Mouse (Mus musculus) limb, embryonic 14.5 days (tissue): ENCODE results near the gene Abcc9. TPM values are rescaled to one million over a fixed set of nuclear protein-coding genes. Genes with fewer than 3 reads are reported as not detected.

Experiments used
- ATAC-seq: fragments of 200-750 bp; cut with Nextera tagmentation; 2 replicates; pipeline ENCODE4 v1.8.0; 2017; ENCODE audit warnings: low read depth, moderate number of reproducible peaks, moderate TSS enrichment; ENCODE audit not compliant: low FRiP score
- DNase-seq: peaks from one replicate; pipeline ENCODE4 v3.0.0-alpha.2; 2015; ENCODE audit warnings: low spot score
- H3K27ac ChIP-seq: fragments of 300-500 bp; sonication (generic); replicated peaks from 2 replicates; pipeline ENCODE4 v1.5.1; 2014; ENCODE audit warnings: low read depth, mild to moderate bottlenecking, low read length, moderate library complexity, mixed read lengths
- H3K27me3 ChIP-seq: fragments of 300-500 bp; sonication (generic); 2 replicates; pipeline ENCODE4 v1.6.1; 2014; ENCODE audit warnings: low read length, mixed read lengths; ENCODE audit not compliant: control insufficient read depth, insufficient read depth
- H3K36me3 ChIP-seq: fragments of 300-500 bp; sonication (generic); 2 replicates; pipeline ENCODE4 v1.6.1; 2014; ENCODE audit warnings: mild to moderate bottlenecking, low read length, moderate library complexity, mixed read lengths; ENCODE audit not compliant: control insufficient read depth, insufficient read depth
- H3K4me1 ChIP-seq: fragments of 300-500 bp; sonication (generic); 2 replicates; pipeline ENCODE4 v1.6.1; 2014; ENCODE audit warnings: antibody characterized with exemption, low read length, mixed read lengths; ENCODE audit not compliant: control insufficient read depth, insufficient read depth
- H3K4me2 ChIP-seq: fragments of 300-500 bp; sonication (generic); replicated peaks from 2 replicates; pipeline ENCODE4 v1.6.1; 2014; ENCODE audit warnings: low read depth, mild to moderate bottlenecking, low read length, moderate library complexity; ENCODE audit not compliant: severe bottlenecking
- H3K4me3 ChIP-seq: fragments of 300-500 bp; sonication (generic); replicated peaks from 2 replicates; pipeline ENCODE4 v1.5.1; 2014; ENCODE audit warnings: low read length
- H3K9ac ChIP-seq: fragments of 300-500 bp; sonication (generic); 2 replicates; pipeline ENCODE4 v1.6.1; 2014; ENCODE audit warnings: mild to moderate bottlenecking, low read depth, low read length, moderate library complexity; ENCODE audit not compliant: severe bottlenecking
- H3K9me3 ChIP-seq: fragments of 300-500 bp; sonication (generic); 2 replicates; pipeline ENCODE4 v1.6.1; 2016; ENCODE audit warnings: low read length; ENCODE audit not compliant: control insufficient read depth
- POLR2A ChIP-seq: fragments of 200-500 bp; IDR thresholded peaks from 2 replicates; pipeline ENCODE4 v1.8.0; 2012; ENCODE audit warnings: inconsistent platforms, mild to moderate bottlenecking, moderate library complexity, borderline replicate concordance; ENCODE audit not compliant: insufficient read depth, insufficient read length; ENCODE audit errors: extremely low read depth
- WGBS: fragments of 180-500 bp; shearing (Covaris S2); extraction: QIAGEN DNeasy Blood & Tissue Kit; methylation state at CpG from one replicate; pipeline ENCODE4 v1.1.7; 2014; 5-methylcytosine and 5-hydroxymethylcytosine counted together
- polyA plus RNA-seq, 2 experiments: library from polyadenylated mRNA; depleted of rRNA in 1 of 2; stranded (reverse) in 1 of 2; unstranded in 1 of 2; fragments of >200 nt; fragmentation: Nextera tagmentation in 1 of 2; extraction: Ambion mirVana in 1 of 2; gene quantifications; 2 replicates each; pipeline versions ENCODE4 v1.2.1 to v1.2.3; 2012 to 2014

Gene Abcc9
- polyA plus RNA-seq, 2 experiments = 4.0 to 7.3 TPM

- Histone ChIP-seq H3K27ac (no peak overlapping the region), H3K9ac (no peak overlapping the region), H3K4me1 (no peaks in the 10 kb centered on the region), H3K36me3 (no peaks in the 10 kb centered on the region), H3K4me2 (no peak overlapping the region), H3K9me3 (no peaks in the 10 kb centered on the region), H3K4me3 (no peak overlapping the region), H3K27me3 (no peaks in the 10 kb centered on the region)
- no peak for DNase-seq
- ATAC-seq = no peak
- 75% methylated on average over 4 of the region's 4 CpGs for WGBS
- TF ChIP-seq POLR2A = no peak
These were observed 15.1 kb upstream of the Abcc9 start for GRCm38 (mm10) chr6:142717186-142717585.

DNA sequence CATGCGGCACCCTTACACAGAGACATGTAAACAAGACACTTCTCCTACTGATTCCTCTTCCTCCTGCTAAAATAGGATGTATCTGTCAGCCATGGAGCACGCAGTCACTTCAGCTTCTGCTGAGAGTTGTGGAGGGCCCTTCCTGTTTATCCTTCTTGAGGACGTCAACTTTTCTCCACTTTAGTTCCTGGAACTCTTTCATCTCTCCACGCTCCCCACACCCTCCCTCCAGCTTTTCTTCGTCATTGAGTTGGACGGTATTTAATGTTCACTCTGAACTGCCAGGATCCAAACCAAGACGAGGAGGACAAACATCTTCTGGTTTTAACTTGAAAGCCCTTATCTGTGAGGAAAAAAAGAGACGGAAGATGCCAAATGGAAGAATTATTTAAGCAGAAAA lies 12.9 kb upstream of the Abcc9 start:
- ATAC-seq (no peak), DNase-seq (no peak)
- 83% methylated on average over 8 of the region's 8 CpGs for WGBS
- TF ChIP-seq POLR2A = no peak
- no peaks in the 10 kb centered on the region for H3K4me1 ChIP-seq
- no peak overlapping the region for H3K4me2 ChIP-seq
- H3K9ac ChIP-seq = no peak overlapping the region
- no peak overlapping the region for H3K27ac ChIP-seq
- H3K36me3 ChIP-seq = no peaks in the 10 kb centered on the region
- no peaks in the 10 kb centered on the region for H3K9me3 ChIP-seq
- H3K4me3 ChIP-seq = no peak overlapping the region
- H3K27me3 ChIP-seq = no peaks in the 10 kb centered on the region

DNA sequence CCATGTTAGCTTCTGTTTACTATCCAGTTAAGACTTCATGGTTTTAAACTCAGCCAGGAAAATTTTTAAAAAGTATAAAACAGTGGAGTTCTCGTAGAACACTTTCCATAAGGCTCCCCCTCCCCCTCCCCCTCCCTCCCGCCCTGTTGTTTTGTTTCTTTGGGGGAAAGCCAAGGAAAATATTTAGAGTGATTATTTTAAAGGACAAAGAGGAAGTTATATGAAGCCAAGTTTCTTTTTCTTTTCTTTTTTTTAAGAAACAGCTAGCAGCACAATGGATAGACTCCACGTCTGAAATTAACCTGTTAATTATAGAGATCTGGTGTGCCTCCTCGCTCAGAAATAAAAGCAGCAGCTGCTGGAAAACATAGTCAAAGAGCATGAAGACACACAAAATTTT lies 9.0 kb upstream of the Abcc9 start:
- TF ChIP-seq POLR2A = no peak
- no peaks in the 10 kb centered on the region for H3K27me3 ChIP-seq
- no peak overlapping the region for H3K27ac ChIP-seq
- no peaks in the 10 kb centered on the region for H3K4me1 ChIP-seq
- no peak for DNase-seq
- H3K9me3 ChIP-seq = no peaks in the 10 kb centered on the region
- no peak for ATAC-seq
- WGBS = 39% methylated on average over 4 of the region's 4 CpGs
- no peak overlapping the region for H3K4me2 ChIP-seq
- no peak overlapping the region for H3K4me3 ChIP-seq
- H3K9ac ChIP-seq = no peak overlapping the region
- no peaks in the 10 kb centered on the region for H3K36me3 ChIP-seq

- no peak for TF ChIP-seq POLR2A
- ATAC-seq = no peak
- no peaks in the 10 kb centered on the region for H3K27me3 ChIP-seq
- H3K9me3 ChIP-seq = no peaks in the 10 kb centered on the region
- H3K36me3 ChIP-seq = no peaks in the 10 kb centered on the region
- H3K4me3 ChIP-seq = no peak overlapping the region
- no peak overlapping the region for H3K27ac ChIP-seq
- H3K9ac ChIP-seq = no peak overlapping the region
- H3K4me1 ChIP-seq = no peaks in the 10 kb centered on the region
- DNase-seq = no peak
- 81% methylated on average over 6 of the region's 6 CpGs for WGBS
- H3K4me2 ChIP-seq = no peak overlapping the region
These were observed 8.6 kb upstream of the Abcc9 start for GRCm38 (mm10) chr6:142710690-142711089.

- H3K27me3 ChIP-seq = no peaks in the 10 kb centered on the region
- WGBS = 87% methylated on average over 6 of the region's 6 CpGs
- no peaks in the 10 kb centered on the region for H3K36me3 ChIP-seq
- H3K9me3 ChIP-seq = no peaks in the 10 kb centered on the region
- ATAC-seq = no peak
- no peak overlapping the region for H3K4me2 ChIP-seq
- DNase-seq = no peak
- TF ChIP-seq POLR2A = no peak
- H3K27ac ChIP-seq = no peak overlapping the region
- no peak overlapping the region for H3K4me3 ChIP-seq
- no peak overlapping the region for H3K9ac ChIP-seq
- H3K4me1 ChIP-seq = no peaks in the 10 kb centered on the region
These were observed 6.3 kb upstream of the Abcc9 start for GRCm38 (mm10) chr6:142708369-142708768.

DNA sequence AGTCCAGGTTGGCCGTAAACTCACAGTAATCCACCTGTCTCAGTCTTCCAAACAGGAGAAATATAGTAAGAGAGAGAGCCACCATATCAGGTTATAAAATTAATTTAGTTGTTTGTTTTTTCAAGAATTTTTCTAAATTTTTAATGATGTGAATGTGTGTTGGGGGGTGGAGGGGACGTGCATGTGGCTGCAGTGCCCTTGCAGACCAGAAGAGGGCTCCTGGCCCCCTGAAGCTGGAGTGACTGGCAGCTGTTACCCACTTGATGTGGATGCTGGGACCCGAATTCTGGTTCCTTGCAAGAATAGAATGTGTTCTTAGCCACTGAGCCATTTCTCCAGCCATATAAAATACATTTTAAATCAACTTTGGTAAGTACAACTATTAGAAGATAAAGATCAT lies 4.6 kb upstream of the Abcc9 start:
- DNase-seq (no peak), ATAC-seq (no peak)
- no peaks in the 10 kb centered on the region for H3K9me3 ChIP-seq
- H3K4me3 ChIP-seq = no peak overlapping the region
- H3K9ac ChIP-seq = no peak overlapping the region
- H3K4me2 ChIP-seq = no peak overlapping the region
- no peak for TF ChIP-seq POLR2A
- no peaks in the 10 kb centered on the region for H3K27me3 ChIP-seq
- H3K4me1 ChIP-seq = no peaks in the 10 kb centered on the region; the same call in 1 of the 2 replicates
- H3K36me3 ChIP-seq = no peaks in the 10 kb centered on the region
- WGBS = 78% methylated on average over 3 of the region's 3 CpGs
- H3K27ac ChIP-seq = no peak overlapping the region
